Mouse (Mus musculus): ENCODE data around the gene Taf11.

DNA sequence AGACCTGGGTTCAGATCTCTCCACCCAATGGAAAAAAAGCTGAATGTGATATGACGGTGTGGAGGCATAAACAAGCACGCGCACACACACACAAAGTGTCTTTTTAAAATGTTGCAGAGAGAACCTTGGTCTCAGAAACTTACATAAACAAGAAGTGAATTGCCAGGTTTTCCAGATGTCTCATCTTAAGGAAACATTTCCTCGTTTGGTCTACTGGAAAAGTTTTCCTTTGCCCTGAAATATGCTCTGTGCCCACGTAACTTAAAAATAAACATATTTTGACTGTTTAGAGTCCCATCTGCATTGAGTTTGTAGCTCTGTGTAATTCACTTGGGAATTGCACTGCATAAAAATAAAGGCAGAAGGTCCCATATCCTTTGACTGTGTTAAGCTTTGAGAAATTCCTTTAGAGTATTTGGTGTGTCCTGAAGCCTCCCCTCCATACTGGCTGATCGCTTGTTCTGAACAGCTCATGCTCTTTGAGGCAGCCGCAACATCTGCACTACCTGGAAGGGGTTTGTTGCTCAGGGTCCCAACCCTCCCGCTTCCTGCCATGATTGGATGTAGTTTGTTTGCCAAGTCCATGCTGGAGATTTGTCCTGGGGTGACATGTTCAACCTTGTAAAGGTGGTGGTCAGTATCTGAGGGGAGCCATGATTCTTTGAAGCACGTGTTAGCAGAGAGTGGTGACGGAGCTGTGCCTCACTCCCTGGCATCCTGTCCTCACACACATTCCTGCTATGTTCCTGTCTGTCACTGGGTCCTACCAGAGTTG is 24.7 kb upstream of the Taf11 start:
- no peak for TF ChIP-seq POLR2A (IDR thresholded peaks at IDR 0.05; ENCODE audit: control insufficient read depth, low read depth, low read length)
- no peak for TF ChIP-seq CTCF (IDR thresholded peaks at IDR 0.05; ENCODE audit: control insufficient read depth, insufficient read depth, insufficient replicate concordance, low read depth, low read length)
